Mouse (Mus musculus): ENCODE data around the gene Fam171b. TPM values are rescaled to one million over a fixed set of nuclear protein-coding genes. Genes with fewer than 3 reads are reported as not detected.

Gene Fam171b
- total RNA-seq, 1 experiment from 2014 or later, result not detected

GRCm38 (mm10) chr2:83853423-83853822 lies 41.0 kb downstream of the Fam171b start:
- no peak for ATAC-seq (ENCODE audit: extremely low read depth, insufficient number of reproducible peaks, low FRiP score, poor library complexity, severe bottlenecking)

DNA sequence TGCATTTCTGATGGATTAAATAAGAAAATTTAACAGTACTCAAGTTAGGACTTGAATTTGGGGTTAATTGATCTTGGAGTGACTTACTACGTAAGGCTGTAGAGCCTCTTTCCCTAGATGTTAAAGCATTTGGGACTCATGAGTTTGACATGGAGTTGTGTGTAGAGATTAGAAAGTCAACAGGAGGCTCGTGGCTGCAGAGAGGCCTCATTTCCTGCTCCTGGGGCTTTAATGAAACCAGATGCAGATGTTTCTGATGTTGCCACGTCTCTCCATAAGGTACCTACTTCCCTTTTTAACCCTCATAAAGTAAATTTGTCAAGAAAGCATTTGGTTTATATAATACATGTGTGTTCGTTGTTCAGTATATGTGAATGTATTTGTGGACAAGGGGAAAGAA lies 43.8 kb downstream of the Fam171b start:
- no peak for ATAC-seq (ENCODE audit: extremely low read depth, insufficient number of reproducible peaks, low FRiP score, poor library complexity, severe bottlenecking)

- no peak for ATAC-seq (ENCODE audit: extremely low read depth, insufficient number of reproducible peaks, low FRiP score, poor library complexity, severe bottlenecking)
Measured at GRCm38 (mm10) chr2:83883850-83884420, 71.5 kb downstream of the Fam171b start.

- ATAC-seq (ENCODE audit: extremely low read depth, insufficient number of reproducible peaks, low FRiP score, poor library complexity, severe bottlenecking), result no peak
Measured at GRCm38 (mm10) chr2:83893701-83894100, 81.3 kb downstream of the Fam171b start.

- no peak for ATAC-seq (ENCODE audit: extremely low read depth, insufficient number of reproducible peaks, low FRiP score, poor library complexity, severe bottlenecking)
Measured at GRCm38 (mm10) chr2:83901896-83902540, 89.6 kb downstream of the Fam171b start.

DNA sequence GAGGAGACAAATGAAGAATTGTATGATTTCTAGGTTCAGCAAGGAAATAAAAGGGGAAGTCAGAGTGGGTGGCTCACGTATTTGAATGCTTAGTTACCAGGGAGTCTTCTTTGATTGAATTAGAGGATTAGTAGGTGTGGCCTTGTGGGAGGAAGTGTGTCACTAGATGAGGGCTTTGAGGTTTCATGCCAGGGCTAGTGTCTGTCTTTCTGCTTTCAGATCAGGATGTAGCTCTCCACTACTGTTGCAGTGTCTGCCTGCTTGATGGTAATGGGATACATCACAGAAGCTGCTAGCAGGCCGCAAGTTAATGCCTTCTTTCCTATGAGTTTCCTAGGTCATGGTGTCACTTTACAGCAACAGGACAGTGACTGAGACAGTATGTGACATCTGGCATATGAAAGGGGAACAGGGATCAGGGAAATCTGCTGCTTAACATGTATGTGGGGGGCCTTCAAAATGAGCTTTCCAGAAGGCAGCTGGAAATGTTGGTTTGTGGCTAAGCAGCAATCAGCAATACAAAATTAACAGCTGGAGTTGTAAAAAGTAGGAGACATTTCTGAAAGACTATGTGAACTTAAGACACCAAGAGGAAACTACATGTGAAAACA lies 117.1 kb downstream of the Fam171b start:
- peak; percentile 99 for ATAC-seq (ENCODE audit: extremely low read depth, insufficient number of reproducible peaks, low FRiP score, poor library complexity, severe bottlenecking)

Other genes starting within 250 kb of the Fam171b start
- gene Zc3h15, start 168.2 kb upstream of the Fam171b start, total RNA-seq (2017), result 152 and 153 TPM in 2 replicates
- 37.6 and 45.8 TPM in 2 replicates for gene Itgav, start 88.2 kb upstream of the Fam171b start, total RNA-seq (2017)
- not detected in 2 replicates for gene Zswim2, start 128.6 kb downstream of the Fam171b start, total RNA-seq (2017)
- gene Gm13698, start 143.1 kb downstream of the Fam171b start, total RNA-seq (2017), result not detected in 2 replicates
- gene Gm13693, start 148.9 kb downstream of the Fam171b start, total RNA-seq (2017), result not detected in 2 replicates
- not detected in 2 replicates for gene Gm13695, start 154.7 kb downstream of the Fam171b start, total RNA-seq (2017)
- not detected in 2 replicates for gene Gm13696, start 160.5 kb downstream of the Fam171b start, total RNA-seq (2017)
- gene Gm13694, start 166.3 kb downstream of the Fam171b start, total RNA-seq (2017), result not detected in 2 replicates
- not detected in 2 replicates for gene Gm13697, start 172.1 kb downstream of the Fam171b start, total RNA-seq (2017)
- gene Gm13691, start 177.9 kb downstream of the Fam171b start, total RNA-seq (2017), result not detected in 2 replicates